Comparison of ENCODE assay signal across 8 mouse cellular contexts in the genomic region with DNA sequence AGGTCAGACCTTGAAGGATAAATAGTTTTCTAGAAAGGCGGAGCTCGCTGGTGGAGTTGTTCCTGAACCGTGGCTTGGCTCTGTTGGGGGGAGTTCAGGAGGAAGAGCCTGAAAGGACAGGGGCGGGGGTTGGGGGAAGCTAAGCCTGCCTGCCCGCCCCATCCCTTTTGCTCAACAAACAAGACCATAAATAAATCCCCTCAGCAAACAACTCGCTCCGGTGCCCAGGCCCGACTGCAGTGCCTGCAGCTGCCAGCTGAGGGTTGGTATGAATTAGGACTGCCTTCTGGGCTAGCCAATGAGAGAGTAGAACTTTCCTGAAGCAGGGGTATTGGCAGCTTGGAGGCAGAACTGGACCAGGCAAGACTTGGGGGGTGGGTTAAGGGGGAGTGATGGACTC. TPM values are rescaled to one million over a fixed set of nuclear protein-coding genes. Genes with fewer than 3 reads are reported as not detected.
DNase-seq lines count a peak whose midpoint lies in the region; ATAC-seq lines count a peak whose summit lies in the region.

No protein-coding gene starts in this region.

- DNase-seq in 416B (ENCODE audit: low read depth) (peak; percentile 57), liver (peak; percentile 86)
- DNase-seq in adrenal gland, postnatal 36 days = peak; percentile 64 to 74
- DNase-seq in neural tube, embryonic 11.5 days (ENCODE audit: low spot score) = peak; percentile 61
- peak; percentile 38 for DNase-seq in thymus, postnatal 25 days

- no peaks in the 10 kb centered on the region for H3K9me3 ChIP-seq in embryonic facial prominence, embryonic 15.5 days (replicated peaks)
- H3K9me3 ChIP-seq in heart, embryonic 12.5 days (replicated peaks) = no peaks in the 10 kb centered on the region
- H3K9me3 ChIP-seq in kidney, embryonic 16.5 days (ENCODE audit: low read length) = no peaks in the 10 kb centered on the region
- H3K9me3 ChIP-seq in neural tube, embryonic 11.5 days (ENCODE audit: control insufficient read depth, low read length) = no peaks in the 10 kb centered on the region

- peak overlapping the region; percentile 62 for H3K4me3 ChIP-seq in embryonic facial prominence, embryonic 15.5 days (replicated peaks)
- H3K4me3 ChIP-seq in heart, embryonic 12.5 days = peak overlapping the region; percentile 80
- peak overlapping the region; percentile 69 for H3K4me3 ChIP-seq in kidney, embryonic 16.5 days (ENCODE audit: low read length)
- H3K4me3 ChIP-seq in neural tube, embryonic 11.5 days (ENCODE audit: low read depth, low read length) = peak overlapping the region; percentile 52

- ATAC-seq in embryonic facial prominence, embryonic 15.5 days (ENCODE audit: insufficient number of reproducible peaks, low FRiP score, low TSS enrichment, low read depth) = peak; percentile 40; the same call in 1 of the 2 replicates
- ATAC-seq in heart, embryonic 12.5 days (ENCODE audit: insufficient number of reproducible peaks, low FRiP score) = peak; percentile 44; the same call in 1 of the 2 replicates
- peak; percentile 49; the same call in 1 of the 2 replicates for ATAC-seq in kidney, embryonic 16.5 days (ENCODE audit: low FRiP score, low TSS enrichment)
- ATAC-seq in neural tube, embryonic 11.5 days (ENCODE audit: insufficient read depth, low FRiP score, low TSS enrichment) = peak; percentile 65; the same call in 1 of the 2 replicates

- peak overlapping the region; percentile 68 for H3K27ac ChIP-seq in embryonic facial prominence, embryonic 15.5 days (replicated peaks)
- peak overlapping the region; percentile 96 for H3K27ac ChIP-seq in heart, embryonic 12.5 days (ENCODE audit: poor library complexity, severe bottlenecking)
- peak overlapping the region; percentile 86 for H3K27ac ChIP-seq in kidney, embryonic 16.5 days (ENCODE audit: low read length)
- H3K27ac ChIP-seq in neural tube, embryonic 11.5 days (ENCODE audit: low read depth, low read length) = no peak overlapping the region

- peaks cover 25% of the 10 kb centered on the region for H3K4me1 ChIP-seq in embryonic facial prominence, embryonic 15.5 days
- H3K4me1 ChIP-seq in heart, embryonic 12.5 days (replicated peaks) = peaks cover 47% of the 10 kb centered on the region
- peaks cover 49% of the 10 kb centered on the region for H3K4me1 ChIP-seq in kidney, embryonic 16.5 days (ENCODE audit: insufficient read depth, low read length)
- H3K4me1 ChIP-seq in neural tube, embryonic 11.5 days (ENCODE audit: control insufficient read depth, insufficient read depth, low read length) = 0 out of 2 replicates have a peak, but pooled peaks cover 4% of the 10 kb centered on the region

- H3K36me3 ChIP-seq in embryonic facial prominence, embryonic 15.5 days = no peaks in the 10 kb centered on the region
- no peaks in the 10 kb centered on the region for H3K36me3 ChIP-seq in heart, embryonic 12.5 days
- no peaks in the 10 kb centered on the region for H3K36me3 ChIP-seq in kidney, embryonic 16.5 days (ENCODE audit: insufficient read depth, low read length)
- no peaks in the 10 kb centered on the region for H3K36me3 ChIP-seq in neural tube, embryonic 11.5 days (ENCODE audit: control insufficient read depth, insufficient read depth, low read length)

- peak overlapping the region; percentile 91 for H3K4me2 ChIP-seq in embryonic facial prominence, embryonic 15.5 days (replicated peaks)
- H3K4me2 ChIP-seq in heart, embryonic 12.5 days = peak overlapping the region; percentile 94
- H3K4me2 ChIP-seq in kidney, embryonic 16.5 days (replicated peaks; ENCODE audit: low read depth, low read length) = peak overlapping the region; percentile 98
- H3K4me2 ChIP-seq in neural tube, embryonic 11.5 days (ENCODE audit: low read depth) = peak overlapping the region; percentile 93

- 3% methylated on average over 8 of the region's 8 CpGs for WGBS in embryonic facial prominence, embryonic 15.5 days
- under 1% methylated on average over 8 of the region's 8 CpGs for WGBS in heart, embryonic 12.5 days
- WGBS in kidney, embryonic 16.5 days = 0% methylated on average over 8 of the region's 8 CpGs
- 2% methylated on average over 8 of the region's 8 CpGs for WGBS in neural tube, embryonic 11.5 days

- H3K27me3 ChIP-seq in embryonic facial prominence, embryonic 15.5 days = no peaks in the 10 kb centered on the region
- no peaks in the 10 kb centered on the region for H3K27me3 ChIP-seq in heart, embryonic 12.5 days (replicated peaks)
- H3K27me3 ChIP-seq in kidney, embryonic 16.5 days (ENCODE audit: insufficient read depth, low read length) = no peaks in the 10 kb centered on the region
- H3K27me3 ChIP-seq in neural tube, embryonic 11.5 days (ENCODE audit: control insufficient read depth, insufficient read depth, low read length) = 0 out of 2 replicates have a peak, but pooled peaks cover 5% of the 10 kb centered on the region

- H3K9ac ChIP-seq in embryonic facial prominence, embryonic 15.5 days = peak overlapping the region; percentile 53; the same call in 1 of the 2 replicates
- peak overlapping the region; percentile 91 for H3K9ac ChIP-seq in heart, embryonic 12.5 days
- H3K9ac ChIP-seq in kidney, embryonic 16.5 days (replicated peaks; ENCODE audit: low read length) = peak overlapping the region; percentile 81
- no peak overlapping the region for H3K9ac ChIP-seq in neural tube, embryonic 11.5 days (ENCODE audit: low read length)

RNA-seq across cellular contexts. Expression of a gene that starts 1.3 kb away (rescaled TPM):
- 10 to 100 TPM; 16.9 to 34.3 TPM for total RNA-seq in adrenal gland, postnatal 36 days (2021)
- 39.3 and 39.6 TPM in 2 replicates for polyA plus RNA-seq in embryonic facial prominence, embryonic 15.5 days (2015; fragmentation: Nextera tagmentation; extraction: Ambion mirVana)
- polyA plus RNA-seq in heart, embryonic 12.5 days (2016; fragmentation: Nextera tagmentation; extraction: Ambion mirVana) = 165 and 166 TPM in 2 replicates
- 56.6 and 62.4 TPM in 2 replicates for polyA plus RNA-seq in kidney, embryonic 16.5 days (2015; fragmentation: Nextera tagmentation; extraction: Ambion mirVana)
- 27.7 and 29.1 TPM in 2 replicates for polyA plus RNA-seq in neural tube, embryonic 11.5 days (2014; fragmentation: Nextera tagmentation; extraction: Ambion mirVana)
